Comparison of ENCODE assay signal across 18 mouse cellular contexts in genomic region chr1:43168026-43168425, GRCm38 (mm10). TPM values are rescaled to one million over a fixed set of nuclear protein-coding genes. Genes with fewer than 3 reads are reported as not detected.
DNase-seq lines count a peak whose midpoint lies in the region; ATAC-seq and TF ChIP-seq lines count a peak whose summit lies in the region.
"Had no signal": no experiment of that assay in that cellular context is flagged by ENCODE, and none has a peak within 500 bp of the region (broad histone marks: within the 10 kb centered on the region; RNA-seq: fewer than 3 reads in every experiment).

No protein-coding gene starts in this region.

- no peak for TF ChIP-seq POLR2A in small intestine, adult 2 months (IDR thresholded peaks at IDR 0.05; ENCODE audit: low read depth, low read length)

- 43% methylated on average over 5 of the region's 5 CpGs for WGBS in heart, embryonic 11.5 days (ENCODE audit: insufficient replicate concordance)
- 54% methylated on average over 5 of the region's 5 CpGs for WGBS in small intestine, adult 2 months
- 60% methylated on average over 5 of the region's 5 CpGs for WGBS in hindbrain, postnatal 0 days

- no peak for DNase-seq in heart, adult 8-10 months (ENCODE audit: low spot score)
- DNase-seq in kidney, postnatal 14 days, result peak; percentile 27
- DNase-seq in kidney, adult 18-20 months, result no peak
- DNase-seq in forelimb bud, embryonic 11.5 days (ENCODE audit: low read depth, low spot score), result peak; percentile 12
- DNase-seq in hindbrain, postnatal 0 days (ENCODE audit: low spot score), result no peak
- no peak for DNase-seq in gastrocnemius, adult 8-10 months (ENCODE audit: low spot score in 2 of 2)
- DNase-seq: adrenal gland, adult 8-10 months; cerebellum, adult 2 months; gastrocnemius, adult 2 months; lung, postnatal 14 days had no signal

- H3K27ac ChIP-seq in heart, embryonic 11.5 days (ENCODE audit: low read depth, low read length), result peak overlapping the region; percentile 6; the same call in 1 of the 2 replicates
- peak overlapping the region; percentile 53 for H3K27ac ChIP-seq in small intestine, adult 2 months (ENCODE audit: insufficient read depth, low read depth, low read length)
- no peak overlapping the region for H3K27ac ChIP-seq in hindbrain, postnatal 0 days
- H3K27ac ChIP-seq: gastrocnemius, adult 2 months; hindbrain, embryonic 10.5 days; liver, embryonic 15.5 days; neural tube, embryonic 12.5 days had no signal

- H3K4me1 ChIP-seq in heart, embryonic 11.5 days (ENCODE audit: control insufficient read depth, insufficient read depth, low read length), result peaks cover 27% of the 10 kb centered on the region
- peaks cover 27% of the 10 kb centered on the region for H3K4me1 ChIP-seq in small intestine, adult 2 months (ENCODE audit: control insufficient read depth, insufficient read depth, insufficient read length, low read length)
- H3K4me1 ChIP-seq in hindbrain, postnatal 0 days (ENCODE audit: insufficient read depth, low read length), result no peaks in the 10 kb centered on the region
- H3K4me1 ChIP-seq: liver, embryonic 15.5 days had no signal

- no peak for TF ChIP-seq CTCF in small intestine, adult 2 months (IDR thresholded peaks at IDR 0.05; ENCODE audit: extremely low read depth, insufficient read length, insufficient replicate concordance, low read depth, low read length)
- TF ChIP-seq CTCF in hindbrain, postnatal 0 days (IDR thresholded peaks at IDR 0.05; ENCODE audit: low read depth), result no peak

- peak overlapping the region; percentile 1; the same call in 1 of the 2 replicates for H3K9ac ChIP-seq in heart, embryonic 11.5 days (ENCODE audit: low read depth, low read length)
- H3K9ac ChIP-seq in hindbrain, postnatal 0 days (replicated peaks; ENCODE audit: low read length), result no peak overlapping the region
- H3K9ac ChIP-seq: liver, embryonic 15.5 days; neural tube, embryonic 12.5 days had no signal

- H3K36me3 ChIP-seq in heart, embryonic 11.5 days (ENCODE audit: control insufficient read depth, insufficient read depth, low read length), result no peaks in the 10 kb centered on the region
- no peaks in the 10 kb centered on the region for H3K36me3 ChIP-seq in small intestine, adult 2 months (ENCODE audit: control insufficient read depth, insufficient read depth, low read length)
- no peaks in the 10 kb centered on the region for H3K36me3 ChIP-seq in hindbrain, postnatal 0 days (ENCODE audit: insufficient read depth, low read length)
- H3K36me3 ChIP-seq: hindbrain, embryonic 10.5 days; liver, embryonic 15.5 days; neural tube, embryonic 12.5 days had no signal

- no peak for ATAC-seq in heart, embryonic 11.5 days (replicated peaks; ENCODE audit: insufficient number of reproducible peaks, low FRiP score, low TSS enrichment)
- ATAC-seq in hindbrain, postnatal 0 days, result no peak
- ATAC-seq: forebrain, embryonic 16.5 days had no signal

- no peaks in the 10 kb centered on the region for H3K27me3 ChIP-seq in heart, embryonic 11.5 days (ENCODE audit: control insufficient read depth, insufficient read depth, low read length)
- no peaks in the 10 kb centered on the region for H3K27me3 ChIP-seq in small intestine, adult 2 months (ENCODE audit: control insufficient read depth, insufficient read depth, low read length)
- no peaks in the 10 kb centered on the region for H3K27me3 ChIP-seq in hindbrain, postnatal 0 days (ENCODE audit: insufficient read depth, low read length)
- H3K27me3 ChIP-seq: neural tube, embryonic 12.5 days had no signal

- no peaks in the 10 kb centered on the region for H3K9me3 ChIP-seq in heart, embryonic 11.5 days (replicated peaks; ENCODE audit: control insufficient read depth, low read length)
- 0 out of 2 replicates have a peak, but pooled peaks cover 4% of the 10 kb centered on the region for H3K9me3 ChIP-seq in hindbrain, postnatal 0 days (ENCODE audit: low read length)
- H3K9me3 ChIP-seq: liver, embryonic 15.5 days; neural tube, embryonic 12.5 days had no signal

- H3K4me3 ChIP-seq in heart, embryonic 11.5 days (ENCODE audit: low read depth, low read length), result no peak overlapping the region
- no peak overlapping the region for H3K4me3 ChIP-seq in small intestine, adult 2 months (ENCODE audit: low read depth, low read length)
- H3K4me3 ChIP-seq in hindbrain, postnatal 0 days (ENCODE audit: low read length), result no peak overlapping the region
- H3K4me3 ChIP-seq: erythroblast, embryonic 14.5 days; gastrocnemius, adult 2 months; hindbrain, embryonic 10.5 days; liver, embryonic 15.5 days; neural tube, embryonic 12.5 days had no signal

- H3K4me2 ChIP-seq in heart, embryonic 11.5 days, result no peak overlapping the region
- H3K4me2 ChIP-seq in hindbrain, postnatal 0 days (ENCODE audit: low read depth, low read length), result no peak overlapping the region
- H3K4me2 ChIP-seq: liver, embryonic 15.5 days; neural tube, embryonic 12.5 days had no signal

RNA-seq across cellular contexts. Expression of gene Fhl2, which starts 28.8 kb away (rescaled TPM):
- polyA plus RNA-seq in heart, embryonic 11.5 days (2014; fragmentation: Nextera tagmentation; extraction: Ambion mirVana), result 181 and 186 TPM in 2 replicates
- 1,000 to 10,000 TPM; 1,741 to 2,078 (median 1,948) TPM for total RNA-seq in heart, adult 8-10 months (2022)
- 33.4 and 56.9 TPM in 2 replicates for polyA plus RNA-seq in small intestine, adult 2 months (2012; rRNA removed)
- 29.7 and 37.7 TPM in 2 replicates for total RNA-seq in hindbrain, postnatal 0 days (2014; rRNA removed)
- 24.5 and 25.6 TPM in 2 replicates for polyA plus RNA-seq in hindbrain, postnatal 0 days (2015; fragmentation: Nextera tagmentation; extraction: Ambion mirVana)
- 1 to 10 TPM; 2.8 to 6.0 (median 3.4) TPM for total RNA-seq in gastrocnemius, adult 8-10 months (2022)
- total RNA-seq: megakaryocyte-erythroid progenitor cell, adult 5-6 weeks had no signal
- polyA plus RNA-seq: erythroblast, embryonic 14.5 days had no signal

Comparison
In these comparisons a context has a peak if more than half of its experiments do, and no peak if none do; other contexts are left out.
1. DNase-seq: peak in kidney, postnatal 14 days (single experiment) and forelimb bud, embryonic 11.5 days (single experiment); none in heart, adult 8-10 months (single experiment), kidney, adult 18-20 months (single experiment), hindbrain, postnatal 0 days (single experiment) and gastrocnemius, adult 8-10 months (0 of 2).
2. RNA of gene Fhl2, which starts 28.8 kb away (total RNA-seq): 1,741 to 2,078 TPM in heart, adult 8-10 months; 29.7 to 37.7 TPM in hindbrain, postnatal 0 days and 2.8 to 6.0 TPM in gastrocnemius, adult 8-10 months; every median in the first group is over 10 times any median in the second.